Mouse (Mus musculus) liver, adult 2 months (tissue): ENCODE data around the gene Snx4.

Experiments used
- CTCF ChIP-seq: fragments of 200-500 bp; IDR thresholded peaks from 2 replicates; pipeline ENCODE4 v1.5.1; 2011; ENCODE audit warnings: low read depth, low read length, control low read depth
- POLR2A ChIP-seq: fragments of 200-500 bp; IDR thresholded peaks from 2 replicates; pipeline ENCODE4 v1.6.1; 2011; ENCODE audit warnings: low read length, control low read depth; ENCODE audit not compliant: insufficient read depth; ENCODE audit errors: extremely low read depth

DNA sequence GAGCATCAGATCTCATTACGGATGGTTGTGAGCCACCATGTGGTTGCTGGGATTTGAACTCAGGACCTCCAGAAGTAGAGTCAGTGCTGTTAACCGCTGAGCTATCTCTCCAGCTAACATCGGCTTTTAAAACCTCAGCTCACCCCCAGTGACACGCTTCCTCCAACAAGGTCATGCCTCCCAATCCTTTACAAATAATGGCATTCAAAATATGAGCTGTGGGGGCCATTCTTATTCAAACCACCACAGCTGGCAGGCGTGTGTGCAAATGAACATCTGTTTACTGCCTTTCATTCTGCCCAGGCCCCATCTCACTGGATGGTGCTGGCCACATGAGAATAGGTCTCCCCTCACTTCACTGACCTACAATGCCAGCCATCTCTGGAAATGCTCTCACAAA, 4.7 kb upstream of the Snx4 start:
- TF ChIP-seq CTCF (no peak), POLR2A (no peak)
